Mouse (Mus musculus) R1 (cell line): ENCODE data around the gene Ltbr.

Experiments used
- DNase-seq: peaks from one replicate; pipeline ENCODE4 v3.0.0-alpha.2; 2018; ENCODE audit warnings: low read depth, low spot score

Ltbr gene

GRCm38 (mm10) chr6:125313546-125314230, at the start of gene Ltbr:
Gene Ltbr, minus strand, starts transcription at chr6:125313885.
- peak; percentile 48 for DNase-seq

GRCm38 (mm10) chr6:125363021-125363420, 49.3 kb upstream of the Ltbr start:
- no peak for DNase-seq

GRCm38 (mm10) chr6:125361467-125362291, 48.0 kb upstream of the Ltbr start:
- peak; percentile 63 for DNase-seq

- no peak for DNase-seq
These were observed 47.2 kb upstream of the Ltbr start for GRCm38 (mm10) chr6:125360846-125361245.

- DNase-seq = peak; percentile 66
These were observed 46.3 kb upstream of the Ltbr start for GRCm38 (mm10) chr6:125359999-125360398.

GRCm38 (mm10) chr6:125357334-125357733, 43.6 kb upstream of the Ltbr start:
- DNase-seq = no peak

- no peak for DNase-seq
These were observed 42.6 kb upstream of the Ltbr start for GRCm38 (mm10) chr6:125356264-125356663.

GRCm38 (mm10) chr6:125355197-125355741, 41.6 kb upstream of the Ltbr start:
- DNase-seq = no peak

GRCm38 (mm10) chr6:125354352-125355151, 40.9 kb upstream of the Ltbr start:
- peak; percentile 43 for DNase-seq

GRCm38 (mm10) chr6:125353655-125354054, 40.0 kb upstream of the Ltbr start:
- DNase-seq = no peak

- DNase-seq = no peak
These were observed 39.5 kb upstream of the Ltbr start for GRCm38 (mm10) chr6:125353221-125353620.

- DNase-seq = no peak
These were observed 39.1 kb upstream of the Ltbr start for GRCm38 (mm10) chr6:125352811-125353210.

GRCm38 (mm10) chr6:125352046-125352384, 38.3 kb upstream of the Ltbr start:
- DNase-seq = no peak

- DNase-seq = no peak
These were observed 37.8 kb upstream of the Ltbr start for GRCm38 (mm10) chr6:125351368-125352045.

- no peak for DNase-seq
These were observed 37.3 kb upstream of the Ltbr start for GRCm38 (mm10) chr6:125350995-125351324.

GRCm38 (mm10) chr6:125350231-125350994, 36.7 kb upstream of the Ltbr start:
- DNase-seq = no peak

GRCm38 (mm10) chr6:125349575-125350230, 36.0 kb upstream of the Ltbr start:
- DNase-seq = peak; percentile 79

- DNase-seq = no peak
These were observed 35.3 kb upstream of the Ltbr start, which contains the start of gene Tnfrsf1a for GRCm38 (mm10) chr6:125348721-125349574. Gene Tnfrsf1a, plus strand, starts transcription at chr6:125349362.

- no peak for DNase-seq
These were observed 32.3 kb upstream of the Ltbr start for GRCm38 (mm10) chr6:125346029-125346428.
